ENCODE assay signal across 1 mouse cellular context in genomic region chr9:52229589-52229988, GRCm38 (mm10).
TF ChIP-seq lines count a peak whose summit lies in the region.

No protein-coding gene starts in this region.

TF ChIP-seq in CH12.LX, 34 proteins besides CTCF, POLR2A, EP300 and RAD21 (continued from another document):
- TF ChIP-seq KAT2A (IDR thresholded peaks at IDR 0.05; ENCODE audit: insufficient replicate concordance, low read length) = 0 out of 2 replicates have a peak, but pooled peaks have one; percentile 51
- peak; percentile 37; the same call in 1 of the 2 replicates for TF ChIP-seq MAZ (IDR thresholded peaks at IDR 0.05; ENCODE audit: low read depth, low read length)
- peak; percentile 93 for TF ChIP-seq MAFK (IDR thresholded peaks at IDR 0.05; ENCODE audit: insufficient replicate concordance, low read length)
- TF ChIP-seq PAX5 (IDR thresholded peaks at IDR 0.05; ENCODE audit: low read length) = no peak
- peak; percentile 28 for TF ChIP-seq HCFC1 (IDR thresholded peaks at IDR 0.05; ENCODE audit: low read depth, low read length)
- TF ChIP-seq NRF1 (IDR thresholded peaks at IDR 0.05; ENCODE audit: low read depth, low read length) = no peak; the same call in 1 of the 2 replicates
- TF ChIP-seq TBP (conservative IDR thresholded peaks at IDR 0.05; ENCODE audit: low read depth, low read length) = no peak
- peak; percentile 97 for TF ChIP-seq RCOR1 (conservative IDR thresholded peaks at IDR 0.05; ENCODE audit: low read depth, low read length)
